Mouse (Mus musculus) lung, postnatal 25 days (tissue): ENCODE measurements around the gene Pus1.

Source experiments
- DNase-seq: peaks from one replicate; pipeline ENCODE4 v3.0.0; 2022; ENCODE audit warnings: low spot score

Pus1 gene

GRCm38 (mm10) chr5:110779998-110780760 lies at the start of gene Pus1:
Gene Pus1 (minus strand): TSS chr5:110780659.
- peak; percentile 94 for DNase-seq

DNA sequence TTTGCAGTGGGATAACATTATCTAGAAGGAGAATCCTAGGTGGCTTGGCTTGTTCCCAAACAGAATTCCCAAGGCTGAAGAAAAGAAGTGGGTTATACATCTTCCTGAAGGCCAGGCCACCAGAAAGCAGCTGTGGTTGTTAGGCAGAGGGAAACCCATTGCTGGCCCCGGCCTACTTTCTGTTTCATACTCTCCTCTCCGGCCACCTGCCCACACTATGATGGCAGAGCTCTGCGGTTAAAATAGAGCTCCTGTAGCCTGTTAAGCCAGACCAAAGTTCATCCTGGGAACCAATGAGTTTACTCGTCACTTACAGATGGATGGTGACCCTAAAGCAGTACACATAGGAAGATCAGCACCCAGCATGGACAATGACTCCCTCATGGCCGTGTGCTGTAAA lies 47.1 kb upstream of the Pus1 start:
- DNase-seq = no peak

GRCm38 (mm10) chr5:110826781-110827495 lies 46.5 kb upstream of the Pus1 start:
- no peak for DNase-seq

DNA sequence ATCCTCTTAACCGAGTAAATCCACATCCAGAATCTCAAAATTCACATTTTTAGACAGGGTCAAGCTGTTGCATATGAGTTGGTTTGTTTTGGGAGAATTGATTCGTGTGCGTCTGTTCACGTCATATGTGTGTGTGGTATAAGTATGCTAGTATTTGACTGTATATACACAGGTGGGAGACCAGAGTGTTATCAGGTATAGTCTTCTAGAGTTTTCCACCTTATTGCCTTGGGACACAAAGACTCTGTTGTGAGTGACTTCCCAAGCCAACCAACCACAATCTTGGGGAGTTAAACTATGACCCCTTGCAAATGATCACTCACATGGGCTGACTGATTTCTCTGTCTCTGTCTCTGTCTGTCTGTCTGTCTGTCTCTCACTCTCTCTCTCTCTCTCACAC lies 44.0 kb upstream of the Pus1 start:
- no peak for DNase-seq

- peak; percentile 99 for DNase-seq
These were observed 29.3 kb upstream of the Pus1 start, which contains the start of gene Ulk1 for GRCm38 (mm10) chr5:110809667-110810325. Gene Ulk1 (minus strand): TSS chr5:110810097.

GRCm38 (mm10) chr5:110808821-110809666 lies 28.6 kb upstream of the Pus1 start:
- DNase-seq = peak; percentile 8

GRCm38 (mm10) chr5:110808061-110808631 lies 27.7 kb upstream of the Pus1 start:
- peak; percentile 95 for DNase-seq

GRCm38 (mm10) chr5:110807453-110807852 lies 27.0 kb upstream of the Pus1 start:
- DNase-seq = no peak

DNA sequence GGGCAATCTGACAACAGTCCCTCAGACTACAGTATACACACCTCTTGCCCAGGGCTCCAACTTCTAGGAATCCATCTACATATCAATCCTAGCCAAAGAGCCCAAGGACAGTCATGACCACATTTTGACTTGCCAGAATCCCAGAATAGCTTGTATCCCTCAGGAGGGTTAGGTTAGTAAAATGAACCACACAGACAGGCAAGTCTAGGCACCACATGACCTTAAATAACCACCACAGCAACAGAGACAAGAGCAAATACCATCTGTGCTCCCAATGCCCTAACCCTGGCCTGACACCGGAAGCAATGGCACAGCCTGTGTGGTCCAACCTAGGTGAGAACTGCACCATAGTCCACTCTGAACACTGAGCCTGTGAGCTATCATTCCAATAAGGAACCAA lies 26.2 kb upstream of the Pus1 start:
- no peak for DNase-seq

- DNase-seq = no peak
These were observed 25.7 kb upstream of the Pus1 start for GRCm38 (mm10) chr5:110806154-110806553.

DNA sequence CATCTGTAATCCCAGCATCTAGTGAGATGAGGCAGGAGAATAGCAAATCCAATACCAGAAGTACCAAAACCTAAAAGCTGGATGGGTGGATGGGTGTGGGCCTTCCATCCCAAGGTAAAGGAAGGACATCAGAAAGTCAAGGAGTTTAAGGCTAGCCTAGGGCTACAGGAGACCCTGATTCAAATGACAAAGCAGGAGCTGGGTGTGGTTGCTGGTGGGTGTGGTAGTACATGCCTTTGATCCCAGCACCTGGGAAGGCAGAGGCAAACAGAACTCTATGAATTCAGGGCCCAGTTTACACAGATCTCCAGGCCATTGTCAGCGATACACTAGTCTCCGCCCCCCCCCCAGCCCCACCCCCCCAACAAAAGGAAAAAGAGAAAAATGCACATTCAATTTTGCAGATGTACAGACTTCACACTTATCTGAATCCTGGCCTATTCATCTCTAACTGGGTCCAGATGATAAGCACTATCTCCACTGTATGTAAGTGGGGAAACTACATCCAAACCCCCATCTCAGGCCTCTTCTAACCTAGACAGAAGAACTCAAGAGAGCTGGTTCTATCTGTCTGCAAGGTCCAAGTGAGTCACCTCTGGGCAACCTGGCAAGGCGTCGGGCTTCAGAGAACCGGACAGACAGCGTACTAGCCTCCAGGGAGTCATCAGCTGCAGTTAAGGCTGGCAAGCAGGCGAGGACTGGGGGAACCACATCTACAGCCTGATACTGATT lies 23.7 kb upstream of the Pus1 start:
- DNase-seq = no peak

- no peak for DNase-seq
These were observed 22.4 kb upstream of the Pus1 start for GRCm38 (mm10) chr5:110802809-110803208.

DNA sequence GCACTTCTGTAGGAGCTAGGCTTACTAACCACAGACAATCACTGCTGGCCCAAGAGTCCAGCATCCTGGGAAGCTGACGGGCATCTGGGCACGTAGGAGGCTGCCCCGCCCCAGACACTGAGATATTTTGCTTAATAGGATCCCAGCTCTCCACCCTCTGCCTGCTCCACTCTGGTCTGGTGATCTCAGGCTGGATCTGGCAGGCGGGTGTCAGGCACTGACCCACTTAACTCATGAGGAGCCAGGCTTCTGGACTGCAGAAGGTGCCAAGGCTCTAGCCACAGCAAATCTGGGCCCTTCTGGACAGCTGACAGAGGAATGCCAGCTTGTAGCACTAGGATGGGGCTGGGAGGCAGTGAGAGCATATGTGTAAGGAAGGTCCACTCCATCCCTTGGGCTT lies 21.7 kb upstream of the Pus1 start:
- DNase-seq = no peak

DNA sequence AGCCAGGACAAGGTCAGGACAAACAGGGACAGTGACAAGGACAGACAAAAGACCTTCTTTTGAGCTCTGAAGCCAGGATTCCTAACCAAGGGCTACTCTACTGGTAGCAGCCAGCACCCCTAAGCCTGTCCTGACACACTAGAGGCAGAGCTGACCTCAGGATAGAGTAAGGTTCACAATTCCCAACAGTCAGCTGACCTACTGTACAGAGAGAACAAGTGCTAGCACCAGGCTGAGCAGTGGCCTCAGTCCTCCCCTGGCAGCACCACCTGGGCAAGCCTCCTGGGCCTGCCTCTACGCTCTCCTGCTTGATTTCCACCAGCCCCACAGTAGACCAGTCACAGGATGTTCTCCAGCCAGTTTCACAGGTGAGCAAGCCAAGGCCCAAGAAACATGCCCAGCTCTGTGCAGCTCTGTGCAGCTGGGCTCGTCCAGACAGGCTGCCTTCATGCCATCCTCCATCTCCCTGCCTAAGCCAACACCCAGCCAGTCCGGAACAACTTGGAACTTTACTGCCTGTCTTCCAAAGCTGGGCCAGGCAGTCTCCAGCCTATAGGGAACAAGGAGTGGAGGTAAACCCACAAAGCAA lies 20.7 kb upstream of the Pus1 start:
- DNase-seq = no peak

GRCm38 (mm10) chr5:110797696-110798095 lies 17.2 kb upstream of the Pus1 start:
- peak; percentile 67 for DNase-seq

- DNase-seq = no peak
These were observed 13.9 kb upstream of the Pus1 start for GRCm38 (mm10) chr5:110794363-110794762.

DNA sequence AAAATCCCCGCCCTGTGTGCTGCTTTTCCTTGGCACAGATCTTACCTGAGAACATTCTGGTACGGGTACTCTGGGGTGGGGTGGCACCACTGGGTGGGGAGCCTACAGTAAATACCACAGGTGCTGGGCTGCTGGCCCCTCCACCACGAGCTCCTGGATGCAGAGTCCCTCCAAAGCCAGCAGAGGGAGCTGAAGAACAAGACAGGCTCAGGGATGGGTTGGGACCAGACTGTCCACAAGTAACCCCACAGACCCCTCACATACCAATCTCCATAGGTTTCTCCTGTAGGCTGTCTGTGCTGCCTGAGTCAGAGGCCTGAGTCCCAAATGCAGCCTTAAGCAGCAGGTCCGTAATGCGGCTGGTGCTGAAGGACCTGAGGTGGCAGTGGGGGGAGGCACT lies 8.2 kb upstream of the Pus1 start:
- DNase-seq = peak; percentile 62

DNA sequence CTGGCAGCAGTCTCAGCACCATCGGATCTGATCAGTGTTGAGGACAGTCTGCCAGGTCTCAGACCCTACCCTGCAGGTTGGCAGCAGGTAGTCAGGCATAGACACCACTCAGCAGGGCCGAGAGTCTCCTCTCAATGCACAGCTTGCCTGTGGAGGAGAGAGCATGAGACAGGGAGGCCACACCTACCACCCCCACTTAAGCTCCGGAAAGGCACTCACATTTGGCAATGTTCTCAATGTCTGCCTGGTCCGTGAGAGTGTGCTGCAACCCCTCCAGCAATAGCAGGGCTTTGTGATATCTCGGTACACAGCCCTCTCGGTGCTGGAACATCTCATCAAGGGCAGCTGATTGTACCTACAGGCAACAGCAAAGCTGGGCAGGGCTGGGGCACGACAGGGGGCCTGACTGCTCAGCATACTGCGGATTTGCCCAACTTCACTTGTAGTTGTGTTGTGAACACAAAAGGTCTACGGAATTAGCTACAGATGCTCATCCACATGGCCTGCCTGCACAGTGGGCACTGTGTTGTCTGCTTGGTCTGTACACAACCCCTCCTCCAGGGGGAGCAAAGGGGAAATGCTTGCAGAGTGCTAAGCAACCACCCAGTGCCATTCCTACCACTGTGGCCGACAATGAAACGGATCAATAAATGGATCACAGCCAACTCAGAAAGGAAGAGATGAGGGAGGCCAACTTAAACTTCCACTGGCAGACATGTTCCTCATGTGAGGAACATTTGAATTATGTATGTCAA lies 5.8 kb upstream of the Pus1 start:
- DNase-seq = no peak

GRCm38 (mm10) chr5:110783150-110783549 lies 2.7 kb upstream of the Pus1 start:
- DNase-seq = no peak
